Mouse (Mus musculus) neural tube, embryonic 14.5 days (tissue): Measurements from ENCODE around the gene Tmf1. TPM values are rescaled to one million over a fixed set of nuclear protein-coding genes. Genes with fewer than 3 reads are reported as not detected.
A peak's percentile ranks its signal among the peaks of the same experiment; 100 is the strongest.

Source experiments
- ATAC-seq: fragments of 200-750 bp; cut with Nextera tagmentation; 2 replicates; pipeline ENCODE4 v1.8.0; 2017; ENCODE audit warnings: low read depth, mild to moderate bottlenecking, moderate TSS enrichment, moderate library complexity
- H3K27ac ChIP-seq: fragments of 300-500 bp; sonication (generic); 2 replicates; pipeline ENCODE4 v1.5.1; 2014; ENCODE audit warnings: low read depth, mild to moderate bottlenecking, control low read depth, low read length, moderate library complexity, mixed read lengths
- H3K27me3 ChIP-seq: fragments of 300-500 bp; sonication (generic); 2 replicates; pipeline ENCODE4 v1.6.1; 2014; ENCODE audit warnings: low read length; ENCODE audit not compliant: control insufficient read depth, insufficient read depth
- H3K36me3 ChIP-seq: fragments of 300-500 bp; sonication (generic); 2 replicates; pipeline ENCODE4 v1.6.1; 2014; ENCODE audit warnings: low read length, mixed read lengths; ENCODE audit not compliant: control insufficient read depth, insufficient read depth
- H3K4me1 ChIP-seq: fragments of 300-500 bp; sonication (generic); 2 replicates; pipeline ENCODE4 v1.6.1; 2014; ENCODE audit warnings: low read length; ENCODE audit not compliant: control insufficient read depth, insufficient read depth
- H3K4me2 ChIP-seq: fragments of 300-500 bp; sonication (generic); 2 replicates; pipeline ENCODE4 v1.6.1; 2014; ENCODE audit warnings: mild to moderate bottlenecking, low read depth, low read length, control low read depth
- H3K4me3 ChIP-seq: fragments of 300-500 bp; sonication (generic); 2 replicates; pipeline ENCODE4 v1.5.1; 2014; ENCODE audit warnings: low read depth, low read length, control low read depth, mixed read lengths
- H3K9ac ChIP-seq: fragments of 300-500 bp; sonication (generic); replicated peaks from 2 replicates; pipeline ENCODE4 v1.6.1; 2014; ENCODE audit warnings: low read depth, mild to moderate bottlenecking, control low read depth, low read length, mixed read lengths
- H3K9me3 ChIP-seq: fragments of 300-500 bp; sonication (generic); 2 replicates; pipeline ENCODE4 v1.6.1; 2016; ENCODE audit warnings: low read length; ENCODE audit not compliant: control insufficient read depth
- WGBS: fragments of 180-500 bp; shearing (Covaris S2); extraction: QIAGEN DNeasy Blood & Tissue Kit; methylation state at CpG from one replicate; pipeline ENCODE4 v1.1.7; 2014; 5-methylcytosine and 5-hydroxymethylcytosine counted together
- polyA plus RNA-seq: library from polyadenylated mRNA; unstranded; fragments of >200 nt; fragmentation: Nextera tagmentation; extraction: Ambion mirVana; gene quantifications from 2 replicates; pipeline ENCODE4 v1.2.1, GENCODE M21; 2014

Gene Tmf1
- polyA plus RNA-seq, 1 experiment from 2014 or later: 40.4 TPM

GRCm38 (mm10) chr6:97220672-97221071 lies 41.8 kb upstream of the Tmf1 start:
- 79% methylated on average over 2 of the region's 5 CpGs for WGBS
- no peak overlapping the region for H3K27ac ChIP-seq
- no peaks in the 10 kb centered on the region for H3K27me3 ChIP-seq

DNA sequence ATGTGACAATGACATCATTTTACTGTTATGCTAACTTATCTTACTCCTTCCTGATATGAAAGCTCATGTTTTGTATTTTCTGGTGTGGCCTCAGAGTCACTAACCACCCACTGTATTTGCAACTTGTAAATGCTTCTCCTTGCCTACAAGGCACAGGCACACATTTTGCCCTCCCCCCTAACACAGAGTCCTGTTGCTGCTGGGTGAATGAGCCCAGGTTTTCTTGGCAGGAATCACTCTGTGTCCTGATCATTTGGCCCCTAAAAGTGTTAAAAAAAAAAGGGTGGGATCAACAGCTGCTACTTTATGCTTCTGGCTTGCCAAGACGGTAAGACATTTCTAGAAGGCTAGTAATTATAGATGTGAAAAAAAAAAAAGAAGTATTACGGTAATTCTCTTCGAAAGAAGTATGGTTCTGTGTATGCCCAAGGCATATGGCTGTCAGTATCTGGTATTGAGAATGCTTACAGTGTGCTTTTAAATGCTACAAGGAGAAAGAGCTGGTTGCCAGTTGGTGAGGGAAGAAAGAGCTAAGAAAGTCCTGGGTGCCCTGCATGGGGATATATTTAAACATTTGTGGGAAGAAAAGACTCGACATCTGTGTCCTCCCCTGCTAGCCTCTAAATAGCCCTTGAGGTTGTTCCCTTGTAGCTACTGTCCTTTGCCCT lies 37.4 kb upstream of the Tmf1 start:
- H3K4me3 ChIP-seq: no peak overlapping the region
- H3K27me3 ChIP-seq: no peaks in the 10 kb centered on the region
- 75% methylated on average over 4 of the region's 4 CpGs for WGBS

More at GRCm38 (mm10) chr6:97220672-97221071, 41.8 kb upstream of the Tmf1 start:
- H3K36me3 ChIP-seq: no peaks in the 10 kb centered on the region
- no peak for ATAC-seq
- H3K9ac ChIP-seq: no peak overlapping the region
- no peak overlapping the region for H3K4me2 ChIP-seq
- no peaks in the 10 kb centered on the region for H3K4me1 ChIP-seq
- H3K4me3 ChIP-seq: no peak overlapping the region
- no peaks in the 10 kb centered on the region for H3K9me3 ChIP-seq

DNA sequence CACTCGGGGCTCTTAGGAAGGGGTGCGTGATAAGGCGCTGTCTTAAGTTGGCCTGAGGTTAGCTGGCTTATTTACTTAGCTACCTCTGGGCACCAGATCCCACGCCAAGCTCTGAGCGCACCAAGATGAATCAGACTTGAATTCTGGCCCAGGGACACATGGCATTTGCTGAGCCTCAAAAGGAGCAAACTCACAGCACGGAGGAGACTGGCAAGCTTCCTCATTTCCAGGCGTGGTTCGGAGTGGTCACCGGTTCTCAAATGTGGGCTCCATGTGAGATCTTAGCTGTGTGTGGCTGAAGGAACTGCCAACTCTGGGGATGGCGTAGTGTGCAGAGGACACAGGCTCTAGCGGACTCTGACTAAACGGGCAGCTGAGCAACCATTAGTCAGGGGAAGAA lies 33.1 kb upstream of the Tmf1 start:
- peak overlapping the region; percentile 80 for H3K4me2 ChIP-seq
- peaks cover 4% of the 10 kb centered on the region; the same call in 1 of the 2 replicates for H3K4me1 ChIP-seq
- 73% methylated on average over 12 of the region's 12 CpGs for WGBS
- no peak for ATAC-seq
- H3K27ac ChIP-seq: no peak overlapping the region
- H3K4me3 ChIP-seq: peak overlapping the region; percentile 67
- no peaks in the 10 kb centered on the region for H3K9me3 ChIP-seq
- no peaks in the 10 kb centered on the region for H3K27me3 ChIP-seq
- H3K36me3 ChIP-seq: no peaks in the 10 kb centered on the region
- no peak overlapping the region for H3K9ac ChIP-seq

More for the DNA sequence above, 37.4 kb upstream of the Tmf1 start:
- Histone ChIP-seq H3K27ac (no peak overlapping the region), H3K9ac (no peak overlapping the region), H3K4me1 (peaks cover 4% of the 10 kb centered on the region; the same call in 1 of the 2 replicates), H3K36me3 (no peaks in the 10 kb centered on the region), H3K4me2 (no peak overlapping the region), H3K9me3 (no peaks in the 10 kb centered on the region)
- no peak for ATAC-seq

DNA sequence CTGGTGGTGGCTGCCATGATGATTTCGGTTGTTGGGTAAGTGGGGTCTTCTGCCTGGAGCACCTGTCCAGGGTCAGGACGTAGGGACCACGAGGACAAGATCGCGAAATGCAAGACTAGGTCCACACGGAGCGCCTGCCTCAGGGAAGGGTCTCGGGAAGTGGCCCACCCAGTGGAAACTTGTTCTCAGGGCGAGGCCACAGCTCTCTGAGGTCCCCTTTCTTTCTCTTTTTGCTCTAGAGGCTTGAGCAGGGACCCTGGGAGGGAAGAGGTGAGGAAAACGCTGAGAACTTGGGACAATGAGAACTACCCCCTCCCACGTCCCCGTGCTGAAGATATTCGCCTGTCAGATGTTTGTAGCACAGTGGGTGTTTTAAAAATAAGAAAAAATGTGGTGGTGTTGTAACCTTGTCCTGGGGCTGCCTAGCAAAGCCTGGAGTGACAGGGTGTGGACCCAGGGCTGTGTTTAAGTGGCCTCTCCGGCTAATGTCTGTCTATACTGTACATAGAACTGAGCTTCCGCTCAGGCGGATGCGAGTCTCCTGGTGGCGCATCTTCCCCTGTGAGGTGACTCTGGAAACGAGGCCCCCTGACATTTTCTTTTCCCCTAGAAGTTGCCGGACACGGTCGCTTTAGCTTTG lies 32.2 kb upstream of the Tmf1 start:
- H3K27ac ChIP-seq: peak overlapping the region; percentile 52; the same call in 1 of the 2 replicates
- H3K9me3 ChIP-seq: no peaks in the 10 kb centered on the region
- 4% methylated on average over 22 of the region's 22 CpGs for WGBS

DNA sequence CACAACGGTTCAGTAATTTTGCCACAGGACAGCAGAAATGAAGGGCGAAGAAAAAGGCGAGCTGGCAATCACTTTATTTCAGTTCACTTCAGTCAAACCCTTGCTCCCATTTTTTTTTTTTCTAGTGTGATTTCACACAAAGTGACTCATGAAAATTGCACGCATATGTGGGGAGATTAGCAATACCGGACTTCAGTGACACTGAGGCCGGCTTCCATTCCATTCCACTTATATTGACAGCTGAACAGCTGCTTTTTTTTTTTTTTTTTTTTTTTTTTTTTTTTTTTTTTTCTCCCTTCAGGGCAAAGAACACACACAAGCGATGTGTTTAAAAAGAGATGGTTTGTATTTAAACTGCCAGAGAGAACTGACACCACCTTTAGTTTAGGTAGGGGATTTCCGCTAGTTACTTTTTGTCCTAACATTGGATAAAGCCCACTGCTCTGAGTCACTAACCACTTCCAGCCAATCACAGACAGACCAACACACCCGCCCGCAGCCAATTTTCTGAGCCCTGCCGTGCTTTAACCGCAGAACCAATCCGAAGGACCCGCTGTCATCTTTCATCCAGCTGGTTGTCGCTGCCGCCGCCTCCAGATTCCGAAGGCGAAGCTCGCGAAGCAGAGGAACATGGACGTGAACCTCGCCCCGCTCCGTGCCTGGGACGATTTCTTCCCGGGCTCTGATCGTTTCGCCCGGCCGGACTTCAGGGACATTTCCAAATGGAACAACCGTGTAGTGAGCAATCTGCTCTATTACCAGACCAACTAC lies 31.5 kb upstream of the Tmf1 start, which contains the start of gene Arl6ip5:
Gene Arl6ip5, plus strand, starts transcription at position 499 of the 771 bp plus-strand sequence.
- Histone ChIP-seq H3K9me3 (no peaks in the 10 kb centered on the region), H3K9ac (peak within 1 kb of the TSS; percentile 79), H3K36me3 (no peaks in the 10 kb centered on the region), H3K4me1 (peaks cover 4% of the 10 kb centered on the region; the same call in 1 of the 2 replicates), H3K4me3 (peak within 1 kb of the TSS; percentile 67), H3K27me3 (no peaks in the 10 kb centered on the region), H3K4me2 (peak within 1 kb of the TSS; percentile 80), H3K27ac (peak within 1 kb of the TSS; percentile 52; the same call in 1 of the 2 replicates)
- 12% methylated on average over 32 of the region's 32 CpGs for WGBS
- ATAC-seq: peak; percentile 76

More for the DNA sequence above, 32.2 kb upstream of the Tmf1 start:
- H3K4me1 ChIP-seq: peaks cover 4% of the 10 kb centered on the region; the same call in 1 of the 2 replicates
- H3K4me3 ChIP-seq: peak overlapping the region; percentile 67
- H3K4me2 ChIP-seq: peak overlapping the region; percentile 80
- peak overlapping the region; percentile 79 for H3K9ac ChIP-seq
- no peaks in the 10 kb centered on the region for H3K36me3 ChIP-seq
- ATAC-seq: peak; percentile 60
- no peaks in the 10 kb centered on the region for H3K27me3 ChIP-seq

GRCm38 (mm10) chr6:97209751-97210150 lies 30.8 kb upstream of the Tmf1 start:
- no peaks in the 10 kb centered on the region for H3K9me3 ChIP-seq
- ATAC-seq: no peak
- H3K4me2 ChIP-seq: no peak overlapping the region
- H3K27me3 ChIP-seq: no peaks in the 10 kb centered on the region
- H3K4me1 ChIP-seq: peaks cover 4% of the 10 kb centered on the region; the same call in 1 of the 2 replicates
- H3K4me3 ChIP-seq: no peak overlapping the region
- no peaks in the 10 kb centered on the region for H3K36me3 ChIP-seq
- no peak overlapping the region for H3K27ac ChIP-seq
- H3K9ac ChIP-seq: no peak overlapping the region
- WGBS: 89% methylated on average over 4 of the region's 4 CpGs

DNA sequence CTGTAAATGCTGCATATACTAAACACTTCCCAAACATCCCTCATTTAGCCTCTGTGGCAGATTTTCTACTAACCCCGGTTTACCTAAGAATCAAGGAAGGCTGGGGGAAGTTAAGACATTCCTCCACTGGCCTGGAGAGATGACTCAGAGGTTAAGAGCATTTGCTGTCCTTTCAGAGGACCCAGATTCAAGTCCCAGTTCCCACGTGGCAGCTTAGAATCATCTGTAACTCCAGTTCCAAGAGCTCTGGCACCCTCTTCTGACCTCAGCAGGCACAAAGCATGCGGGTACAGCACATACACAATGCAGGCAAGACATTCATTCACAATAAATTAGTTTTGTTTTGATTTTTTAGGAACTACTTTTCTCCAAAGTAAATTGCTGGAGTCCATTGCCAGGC lies 30.3 kb upstream of the Tmf1 start:
- Histone ChIP-seq H3K4me2 (no peak overlapping the region), H3K27ac (no peak overlapping the region), H3K4me1 (peaks cover 8% of the 10 kb centered on the region; the same call in 1 of the 2 replicates), H3K27me3 (no peaks in the 10 kb centered on the region), H3K9ac (no peak overlapping the region), H3K4me3 (no peak overlapping the region), H3K36me3 (no peaks in the 10 kb centered on the region), H3K9me3 (no peaks in the 10 kb centered on the region)
- WGBS: 54% methylated on average over 3 of the region's 3 CpGs
- no peak for ATAC-seq

- Histone ChIP-seq H3K4me3 (no peak overlapping the region), H3K9me3 (no peaks in the 10 kb centered on the region), H3K27ac (no peak overlapping the region; the same call in 1 of the 2 replicates), H3K9ac (no peak overlapping the region), H3K27me3 (no peaks in the 10 kb centered on the region), H3K4me1 (peaks cover 11% of the 10 kb centered on the region; the same call in 1 of the 2 replicates), H3K36me3 (no peaks in the 10 kb centered on the region), H3K4me2 (no peak overlapping the region)
- WGBS: 41% methylated on average over 3 of the region's 3 CpGs
- ATAC-seq: no peak
Observed at GRCm38 (mm10) chr6:97208406-97208805, 29.5 kb upstream of the Tmf1 start.
